Mouse (Mus musculus) right cerebral cortex, postnatal 10 days (tissue): ENCODE measurements around the gene Pcsk4.

Experiments
- DNase-seq, 2 experiments: peaks; one replicate each; pipeline ENCODE4 v3.0.0; 2021; ENCODE audit warnings: low spot score in 2 of 2

Pcsk4 gene

GRCm38 (mm10) chr10:80329273-80330081 is at the start of gene Pcsk4, which contains the start of gene Reep6:
Gene Pcsk4, minus strand, starts transcription at chr10:80329498.
Gene Reep6, plus strand, starts transcription at chr10:80329953.
- peak; percentile 98 for DNase-seq

- no peak for DNase-seq
These were observed 48.4 kb upstream of the Pcsk4 start for GRCm38 (mm10) chr10:80377716-80378115.

- DNase-seq: peak; percentile 94 to 97
These were observed 46.9 kb upstream of the Pcsk4 start for GRCm38 (mm10) chr10:80376160-80376559.

GRCm38 (mm10) chr10:80374063-80374462 is 44.8 kb upstream of the Pcsk4 start:
- DNase-seq: peak; percentile 81 to 84

- no peak for DNase-seq
These were observed 43.4 kb upstream of the Pcsk4 start for GRCm38 (mm10) chr10:80372706-80373105.

- DNase-seq: no peak
These were observed 42.7 kb upstream of the Pcsk4 start for GRCm38 (mm10) chr10:80371983-80372382.

- peak; percentile 80 to 89 for DNase-seq
These were observed 42.2 kb upstream of the Pcsk4 start for GRCm38 (mm10) chr10:80371411-80371966.

GRCm38 (mm10) chr10:80369995-80370747 is 40.9 kb upstream of the Pcsk4 start:
- no peak for DNase-seq

GRCm38 (mm10) chr10:80368392-80368791 is 39.1 kb upstream of the Pcsk4 start:
- DNase-seq: no peak

- DNase-seq: no peak
These were observed 38.7 kb upstream of the Pcsk4 start for GRCm38 (mm10) chr10:80367954-80368353.

- DNase-seq: no peak
These were observed 36.4 kb upstream of the Pcsk4 start for GRCm38 (mm10) chr10:80365736-80366135.

- DNase-seq: no peak
These were observed 34.4 kb upstream of the Pcsk4 start for GRCm38 (mm10) chr10:80363734-80364133.

- no peak for DNase-seq
These were observed 28.8 kb upstream of the Pcsk4 start for GRCm38 (mm10) chr10:80357994-80358639.

- no peak for DNase-seq
These were observed 28.0 kb upstream of the Pcsk4 start for GRCm38 (mm10) chr10:80357336-80357735.

GRCm38 (mm10) chr10:80356737-80357136 is 27.4 kb upstream of the Pcsk4 start:
- no peak for DNase-seq

- DNase-seq: no peak
These were observed 26.8 kb upstream of the Pcsk4 start, which contains the start of gene Plk5 for GRCm38 (mm10) chr10:80356001-80356682. Gene Plk5, plus strand, starts transcription at chr10:80356459.

- DNase-seq: no peak
These were observed 26.1 kb upstream of the Pcsk4 start for GRCm38 (mm10) chr10:80355431-80355830.

GRCm38 (mm10) chr10:80352727-80353126 is 23.4 kb upstream of the Pcsk4 start:
- no peak for DNase-seq

GRCm38 (mm10) chr10:80351896-80352295 is 22.6 kb upstream of the Pcsk4 start:
- no peak for DNase-seq

- peak; percentile 66 to 82 for DNase-seq
These were observed 21.0 kb upstream of the Pcsk4 start for GRCm38 (mm10) chr10:80350292-80350691.

GRCm38 (mm10) chr10:80348981-80349380 is 19.7 kb upstream of the Pcsk4 start:
- DNase-seq: no peak
